Mouse (Mus musculus) E14TG2a.4 (cell line): ENCODE data around the gene Pdlim1.

Source experiments
- H3K27me3 ChIP-seq: 2 replicates; pipeline ENCODE4 v1.6.1; 2014; ENCODE audit warnings: low read length, control low read depth; ENCODE audit not compliant: insufficient read depth
- H3K36me3 ChIP-seq: 2 replicates; pipeline ENCODE4 v1.6.1; 2014; ENCODE audit warnings: low read length, control low read depth; ENCODE audit not compliant: insufficient read depth
- H3K4me1 ChIP-seq: replicated peaks from 2 replicates; pipeline ENCODE4 v1.6.1; 2014; ENCODE audit warnings: low read depth, low read length, control low read depth
- H3K4me3 ChIP-seq: replicated peaks from 2 replicates; pipeline ENCODE4 v1.5.1; 2014; ENCODE audit warnings: mild to moderate bottlenecking, low read length
- H3K9me3 ChIP-seq: 2 replicates; pipeline ENCODE4 v1.6.1; 2014; ENCODE audit warnings: low read length, control low read depth
- CTCF ChIP-seq: conservative IDR thresholded peaks from 2 replicates; pipeline ENCODE4 v1.5.1; 2014; ENCODE audit warnings: low read length
- NANOG ChIP-seq: IDR thresholded peaks from 2 replicates; pipeline ENCODE4 v1.6.1; 2014; ENCODE audit warnings: borderline replicate concordance, low read length, mixed read lengths
- POU5F1 ChIP-seq: IDR thresholded peaks from 2 replicates; pipeline ENCODE4 v1.6.1; 2014; ENCODE audit warnings: low read length, borderline replicate concordance

The Pdlim1 gene

DNA sequence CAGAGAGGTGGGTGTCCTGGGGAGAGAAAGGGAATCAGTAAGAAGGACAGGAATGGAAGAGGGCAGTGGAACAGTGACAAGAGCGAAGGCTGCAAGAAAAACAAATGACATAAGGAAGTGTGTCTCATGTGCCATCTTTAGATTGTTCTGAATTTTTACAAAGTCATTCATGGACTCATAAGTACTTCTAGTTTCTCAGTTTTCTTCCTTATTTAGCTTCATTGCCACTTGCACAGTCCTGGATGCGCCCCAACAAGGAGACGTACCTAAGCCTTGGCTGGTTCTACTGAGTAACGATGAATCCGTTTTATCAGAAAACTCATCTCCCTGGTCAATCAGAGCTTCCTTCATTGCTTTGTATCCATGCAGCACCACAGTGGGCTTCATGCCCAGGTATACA lies 88.0 kb downstream of the Pdlim1 start:
- Histone ChIP-seq H3K4me3 (no peak overlapping the region), H3K4me1 (no peaks in the 10 kb centered on the region), H3K27me3 (no peaks in the 10 kb centered on the region), H3K9me3 (no peaks in the 10 kb centered on the region), H3K36me3 (no peaks in the 10 kb centered on the region)
- TF ChIP-seq NANOG = no peak

DNA sequence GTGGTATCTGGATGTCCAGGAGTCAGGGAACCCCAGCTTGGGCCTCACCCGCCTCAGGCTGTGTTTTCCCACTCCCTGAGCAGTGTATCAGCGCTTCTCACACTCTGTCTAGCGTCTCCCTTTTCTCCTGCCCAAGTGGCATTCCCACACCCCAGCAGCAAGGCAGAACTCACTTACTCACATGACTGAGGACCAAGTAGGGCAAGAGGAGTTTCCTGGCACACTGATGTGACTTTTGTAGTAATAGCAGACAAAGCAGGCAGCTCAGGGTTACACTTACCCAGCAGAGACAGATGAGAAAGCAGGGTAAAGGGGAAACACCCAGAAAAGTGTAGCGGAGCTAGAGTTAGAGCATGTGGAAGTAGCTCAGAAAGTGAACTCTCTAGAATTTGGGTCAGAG lies 93.3 kb downstream of the Pdlim1 start:
- TF ChIP-seq POU5F1 = no peak
- TF ChIP-seq NANOG = no peak
- no peak for TF ChIP-seq CTCF
- H3K27me3 ChIP-seq = no peaks in the 10 kb centered on the region
- H3K4me1 ChIP-seq = peaks cover 15% of the 10 kb centered on the region
- no peaks in the 10 kb centered on the region for H3K36me3 ChIP-seq
- no peak overlapping the region for H3K4me3 ChIP-seq
- H3K9me3 ChIP-seq = no peaks in the 10 kb centered on the region
